Mouse (Mus musculus) adipocyte (in vitro differentiated cells): Measurements from ENCODE around the gene Defb36.
A peak's percentile ranks its signal among the peaks of the same experiment; 100 is the strongest.

Source experiments
- DNase-seq: peaks from one replicate; pipeline ENCODE4 v3.0.0-alpha.2; 2016; ENCODE audit warnings: low spot score

The Defb36 gene

DNA sequence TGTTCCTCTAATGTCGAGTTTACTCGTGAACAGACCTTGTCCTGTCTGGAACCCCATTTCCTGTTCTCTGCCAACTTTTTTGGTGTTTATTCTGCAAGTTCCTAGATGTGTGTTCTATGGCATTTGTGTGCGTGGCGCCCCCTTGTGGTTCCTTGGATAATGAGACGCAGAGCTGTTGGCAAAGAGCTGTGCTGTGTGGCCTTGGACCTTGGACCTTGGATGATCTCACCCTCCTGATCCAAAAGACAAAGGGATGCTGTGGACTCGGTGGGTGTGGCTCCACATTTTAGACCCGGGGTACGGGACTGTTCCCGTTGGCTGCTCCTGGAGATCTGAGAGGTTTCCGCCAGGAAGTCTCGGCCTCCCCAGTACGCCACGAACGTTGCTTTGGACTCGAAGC, at the start of gene Defb36:
Defb36 (plus strand) TSS at position 271 of the 400 bp plus-strand sequence.
- peak; percentile 61 for DNase-seq

DNA sequence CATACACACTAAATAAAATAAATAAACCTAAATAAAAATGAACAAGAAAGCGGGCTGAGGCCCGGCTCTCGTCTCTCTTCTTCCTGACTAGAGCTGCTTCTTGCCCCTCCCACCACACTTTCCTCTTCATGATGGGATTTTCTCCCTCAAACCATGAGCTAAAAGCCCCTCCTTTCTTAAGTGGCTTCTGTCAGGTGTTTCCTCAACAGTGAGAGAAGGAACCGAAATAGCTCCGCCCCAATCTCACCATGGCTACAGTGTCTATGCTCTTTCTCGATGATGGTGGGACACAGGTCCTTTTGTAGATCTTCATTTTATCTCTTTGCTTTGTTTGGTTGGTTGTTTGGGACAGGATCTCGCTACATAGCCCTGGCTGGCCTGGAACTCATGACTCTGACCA, 47.5 kb upstream of the Defb36 start:
- DNase-seq, result no peak

DNA sequence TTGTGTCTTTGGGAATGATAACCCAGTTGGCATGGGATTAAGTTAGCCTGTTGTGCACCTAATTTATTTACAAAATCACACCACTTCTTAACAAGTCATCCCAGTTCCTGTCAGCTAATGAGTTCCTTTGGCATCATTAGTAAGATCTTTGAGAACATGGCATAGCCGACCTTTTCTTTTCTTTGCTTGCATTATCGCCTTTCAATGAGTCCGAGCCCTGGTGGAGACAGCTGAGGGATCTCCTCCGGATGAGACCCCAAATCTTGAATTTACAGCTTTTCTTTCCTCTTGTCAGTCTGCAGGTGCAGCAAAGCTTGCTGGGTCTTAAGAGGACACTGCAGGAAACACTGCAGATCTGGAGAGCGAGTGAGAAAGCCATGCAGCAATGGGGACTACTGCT, 35.1 kb upstream of the Defb36 start, which contains the start of gene Gm17416:
Gm17416 (plus strand) TSS at position 301 of the 400 bp plus-strand sequence.
- DNase-seq, result no peak

DNA sequence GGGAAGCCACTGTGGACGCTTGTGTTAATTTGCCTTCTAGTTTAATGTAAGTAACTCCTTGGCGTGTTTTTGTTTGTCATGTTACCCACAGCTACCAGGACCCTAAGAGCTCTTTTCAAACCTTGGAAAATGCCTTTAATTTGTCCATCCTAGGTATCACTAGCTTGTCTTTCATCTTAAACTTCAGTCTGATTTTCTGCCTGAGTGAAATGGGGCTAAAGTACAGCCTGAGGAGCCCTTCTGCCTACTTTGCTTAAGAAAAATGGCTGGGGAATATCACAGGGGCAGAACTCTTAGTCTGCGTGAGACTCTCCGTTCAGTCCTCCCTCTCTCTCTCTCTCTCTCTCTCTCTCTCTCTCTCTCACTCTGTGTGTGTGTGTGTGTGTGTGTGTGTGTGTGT, 34.2 kb upstream of the Defb36 start:
- no peak for DNase-seq

DNA sequence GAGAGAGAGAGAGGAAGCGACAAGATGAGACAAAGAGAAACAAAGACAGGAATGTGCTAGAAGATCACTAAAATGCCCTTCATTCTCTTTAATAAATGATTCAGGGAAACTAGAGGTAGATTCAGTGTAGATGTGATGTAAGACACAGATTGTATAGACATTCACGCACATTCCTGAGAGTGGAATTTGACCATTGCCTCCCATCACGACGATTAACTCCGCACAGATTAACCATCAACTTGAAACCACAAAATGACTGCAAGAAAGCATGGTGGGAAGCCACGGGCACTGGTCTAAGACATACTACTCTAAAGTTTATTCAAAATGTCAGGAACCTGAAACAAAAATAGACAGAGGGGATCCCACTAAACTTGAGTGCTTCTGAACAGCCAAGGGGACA, 33.8 kb upstream of the Defb36 start:
- no peak for DNase-seq

DNA sequence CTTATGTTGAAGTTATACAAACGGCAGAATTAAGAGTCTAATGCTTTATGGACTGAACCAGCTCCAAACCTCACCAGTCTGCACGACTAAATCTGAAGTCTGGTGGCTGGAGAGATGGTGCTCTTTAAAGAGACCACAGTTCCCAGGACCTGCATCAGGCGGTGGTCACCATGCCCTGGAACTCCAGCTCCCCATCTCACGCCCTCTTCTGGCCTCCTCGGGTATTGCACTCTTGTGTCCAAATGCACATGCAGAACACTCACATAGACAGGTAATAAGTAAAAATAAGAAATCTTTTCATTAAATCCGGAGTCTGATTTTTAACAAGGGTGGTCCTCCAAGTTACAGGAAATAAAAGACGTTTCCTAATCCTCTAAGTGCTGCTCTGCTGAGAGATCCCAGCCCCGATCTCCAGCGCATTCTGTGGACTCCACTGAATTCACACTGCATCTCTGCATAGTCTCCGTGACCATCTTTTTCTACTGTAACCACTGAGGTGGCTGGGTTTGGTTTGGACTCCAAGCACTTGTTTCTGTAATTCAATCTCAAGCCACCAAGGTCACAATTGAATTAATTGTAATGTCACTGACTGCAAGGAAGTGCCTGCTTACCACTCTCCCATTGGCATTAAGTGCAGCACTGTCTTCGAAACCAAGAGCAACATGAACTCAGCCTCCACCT, 31.9 kb upstream of the Defb36 start, which contains the start of gene Defb21:
Defb21 (plus strand) TSS at position 631 of the 681 bp plus-strand sequence.
- no peak for DNase-seq

DNA sequence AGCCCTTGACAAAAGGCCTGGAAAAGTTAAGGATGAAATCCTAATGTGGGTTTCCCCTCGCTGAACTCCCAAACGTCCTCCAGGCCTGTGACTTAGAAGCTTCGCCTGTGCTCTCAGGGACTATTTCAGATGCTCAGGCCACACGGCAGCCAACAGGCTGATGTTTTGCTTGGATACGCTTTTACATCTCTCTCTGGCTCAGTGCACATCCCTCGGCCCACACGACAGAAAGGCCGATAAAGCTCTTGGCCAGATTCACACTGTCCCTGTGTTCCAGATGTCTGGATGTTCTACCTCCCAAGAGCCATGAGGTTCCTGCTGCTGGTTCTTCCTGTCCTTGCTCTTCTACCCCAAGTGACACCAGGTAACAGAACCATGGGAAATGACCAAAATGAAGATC, 30.6 kb upstream of the Defb36 start:
- no peak for DNase-seq

DNA sequence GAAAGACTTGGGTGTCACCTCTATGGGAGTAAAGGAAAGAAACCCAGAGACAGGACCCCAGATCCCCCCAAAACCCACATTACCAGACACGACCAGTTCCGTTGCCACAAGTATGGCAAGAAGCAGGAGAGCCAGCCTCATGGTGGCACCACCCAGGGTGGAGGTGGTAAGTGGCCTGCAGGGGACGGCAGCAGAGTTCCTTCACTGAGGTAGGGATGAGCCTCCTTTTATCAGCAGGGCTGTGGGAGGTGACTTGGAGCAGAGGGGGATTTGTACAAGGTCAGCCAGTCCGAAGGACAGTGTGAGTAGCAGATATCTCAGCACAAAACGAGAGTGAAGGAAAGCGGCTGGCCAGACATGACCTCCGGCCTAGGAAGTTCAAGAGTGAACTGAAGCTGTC, 24.0 kb upstream of the Defb36 start, which contains the start of gene Defb19:
Defb19 (minus strand) TSS at position 206 of the 400 bp plus-strand sequence.
- no peak for DNase-seq

DNA sequence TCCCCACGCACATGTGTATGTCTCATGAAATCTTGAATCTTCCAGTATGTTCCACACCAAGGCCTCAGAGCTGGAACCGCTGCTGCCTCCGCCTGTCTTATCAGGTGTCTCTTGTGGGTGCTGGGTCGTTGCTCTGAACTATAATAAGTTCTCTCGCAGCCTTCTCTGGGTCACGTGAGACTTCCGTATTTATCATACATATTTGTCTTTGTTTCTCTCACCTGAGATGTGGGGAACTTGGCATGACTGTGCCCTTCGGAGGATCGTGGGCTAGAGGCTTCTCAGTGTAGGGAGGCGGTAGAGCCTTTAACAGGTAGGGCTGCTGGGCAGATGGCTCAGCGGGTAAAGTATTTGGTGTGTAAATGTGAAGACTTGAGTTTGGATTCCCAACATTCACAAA, 23.5 kb upstream of the Defb36 start:
- DNase-seq, result no peak

DNA sequence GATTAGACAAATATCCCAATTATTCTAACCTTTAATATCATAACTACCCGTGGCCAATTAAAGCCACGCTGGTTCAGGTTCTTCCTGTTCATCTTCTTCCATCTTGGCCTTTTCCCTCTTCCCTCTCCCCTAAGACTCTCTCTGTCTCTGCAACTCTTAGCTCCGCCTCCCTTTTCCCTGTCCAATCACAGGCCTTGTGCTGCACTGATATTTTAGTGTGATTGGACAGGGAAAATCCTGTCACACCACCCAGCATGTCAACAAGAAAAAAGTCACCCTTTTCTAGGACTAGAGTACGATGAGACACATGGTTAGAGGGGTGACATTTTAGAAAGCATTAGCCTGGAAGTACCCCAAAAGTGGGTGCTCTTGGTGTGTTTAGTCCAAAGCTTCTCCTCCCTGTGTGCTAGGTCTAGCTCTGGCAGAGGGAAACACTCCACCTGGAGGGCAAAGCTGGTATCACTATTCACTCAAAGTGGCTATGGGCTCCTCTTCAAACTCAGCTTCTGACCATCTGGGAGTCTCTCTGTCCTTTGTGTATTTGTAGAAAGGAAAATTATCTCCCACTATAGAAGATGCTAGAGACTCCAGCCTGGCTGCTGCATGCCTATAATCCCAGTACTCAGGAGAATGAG, 17.1 kb upstream of the Defb36 start:
- peak; percentile 28 for DNase-seq

DNA sequence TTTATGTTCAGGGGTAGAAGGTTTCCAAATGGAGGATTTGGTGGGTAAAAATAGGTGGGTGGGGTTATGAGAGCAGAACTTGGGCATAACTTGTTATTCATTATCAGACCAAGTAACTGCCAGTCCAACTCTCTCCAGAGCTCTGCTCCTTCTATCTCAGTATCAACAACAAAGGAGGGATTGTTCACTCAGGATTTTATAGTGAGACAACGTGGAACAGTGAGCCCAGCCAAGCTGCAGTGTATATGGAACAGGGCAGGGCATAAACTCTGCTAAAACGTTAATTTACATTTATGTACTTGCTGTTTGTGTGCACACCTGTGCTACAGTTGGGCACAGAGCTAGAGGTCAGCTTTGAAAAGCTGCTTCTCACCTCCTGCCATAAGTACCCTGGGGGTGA, 15.7 kb upstream of the Defb36 start:
- no peak for DNase-seq

DNA sequence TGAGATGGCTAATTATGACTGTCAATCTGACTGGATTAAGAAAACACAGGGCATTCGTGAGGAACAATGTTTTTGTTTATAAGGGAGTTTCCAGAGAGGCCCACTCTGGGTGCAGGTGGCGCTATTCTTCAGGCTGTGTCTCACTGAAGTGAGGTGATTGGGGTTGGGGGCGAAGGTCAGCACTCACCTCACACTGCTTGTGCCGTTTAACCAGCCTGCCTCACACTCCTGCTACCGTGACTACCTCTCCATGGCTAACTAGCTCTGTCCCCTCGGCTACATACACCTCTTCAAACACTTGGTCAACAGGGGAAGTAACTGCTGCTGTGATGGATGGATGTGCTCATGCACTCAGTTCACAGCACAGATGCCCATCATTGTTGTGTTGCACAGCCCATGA, 15.1 kb upstream of the Defb36 start:
- no peak for DNase-seq

DNA sequence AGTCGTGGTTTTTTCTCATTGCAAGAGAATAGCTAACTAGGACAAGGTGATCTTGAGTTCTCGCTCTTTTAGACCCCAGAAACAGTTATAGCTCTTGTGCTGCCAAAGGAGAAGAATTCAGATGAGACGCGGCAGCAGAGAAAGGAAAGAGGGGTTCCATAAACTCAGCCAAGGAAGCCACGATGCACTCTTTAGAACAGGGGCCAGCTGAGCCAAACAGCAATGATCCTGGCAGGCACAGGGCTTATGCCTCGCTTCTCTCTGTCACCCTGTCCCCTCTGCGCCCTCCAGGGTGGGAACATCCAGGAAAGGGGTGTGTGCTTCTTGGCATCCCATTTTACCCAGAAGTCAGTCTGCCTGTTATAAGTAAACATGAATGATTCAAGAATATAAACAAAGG, 4.8 kb upstream of the Defb36 start, which contains the start of gene Defb45:
Defb45 (minus strand) TSS at position 101 of the 400 bp plus-strand sequence.
- no peak for DNase-seq

DNA sequence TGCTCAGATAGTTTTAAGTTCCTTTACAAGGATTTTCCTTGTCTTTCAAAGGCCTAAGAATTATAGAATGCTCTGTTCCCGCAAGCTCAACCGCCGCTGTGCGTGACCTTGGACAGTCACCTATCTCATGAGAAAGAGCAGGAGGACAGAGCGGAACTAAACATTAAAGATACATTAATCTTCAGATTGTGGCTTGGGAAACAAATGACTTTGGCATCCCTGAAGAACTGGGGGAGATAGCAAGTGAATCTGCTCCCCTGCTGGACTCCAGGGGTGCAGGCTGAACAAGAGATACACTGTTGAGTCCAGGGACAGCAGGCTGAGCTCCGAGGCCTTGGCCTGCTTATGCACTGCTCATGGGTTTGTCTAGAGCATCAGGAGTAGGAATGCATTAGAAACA, 4.1 kb upstream of the Defb36 start:
- DNase-seq, result no peak

DNA sequence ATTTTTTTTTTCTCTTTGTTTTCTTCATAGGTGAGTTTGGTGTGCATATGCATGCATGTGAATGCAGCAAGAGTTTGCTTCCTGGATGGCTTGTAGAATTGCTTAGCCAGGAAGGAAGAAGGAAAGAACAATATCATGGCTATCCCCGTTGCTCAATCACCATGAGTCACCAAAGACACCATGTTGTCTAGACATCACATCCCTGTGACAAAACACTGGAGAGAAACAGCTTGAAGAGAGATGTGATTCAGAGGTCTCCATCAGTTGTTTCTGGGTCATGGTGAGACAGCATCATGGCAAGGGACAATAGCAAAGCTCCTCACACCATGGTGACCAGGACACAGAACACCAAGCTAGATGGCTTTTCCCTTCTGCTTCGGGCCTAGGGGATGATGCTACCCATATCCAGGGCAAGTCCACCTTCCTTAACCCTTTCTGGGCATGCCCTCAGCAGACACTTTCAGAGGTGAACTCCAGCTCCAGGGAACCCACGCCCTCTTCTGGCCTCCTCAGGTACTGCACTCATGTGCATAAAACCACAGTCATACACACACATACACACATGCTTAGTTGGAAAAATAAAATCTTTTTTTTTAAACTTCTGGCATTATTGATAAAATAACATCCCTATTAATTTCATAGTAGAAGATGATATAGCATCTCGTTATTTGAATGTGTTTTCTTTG, 2.7 kb upstream of the Defb36 start:
- no peak for DNase-seq

DNA sequence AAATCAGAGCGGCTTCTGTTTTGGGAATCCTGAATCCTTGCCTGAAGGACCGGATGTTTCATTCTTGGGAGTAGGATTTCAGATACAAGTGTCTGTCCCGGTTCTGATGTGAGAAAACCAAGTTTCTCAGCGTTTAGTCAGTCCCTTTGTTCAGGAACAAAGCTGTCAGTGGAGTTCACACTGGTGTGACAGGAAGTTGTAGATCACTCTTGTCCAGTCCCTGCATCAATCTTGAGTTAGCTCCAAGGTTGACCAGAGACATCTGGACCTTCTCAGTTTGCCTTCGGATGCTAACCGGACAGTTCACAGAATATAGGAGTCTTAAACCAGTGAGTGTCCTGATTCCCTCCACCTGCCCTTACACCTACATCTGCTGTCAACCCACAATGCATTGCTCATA, 3.6 kb downstream of the Defb36 start:
- no peak for DNase-seq

DNA sequence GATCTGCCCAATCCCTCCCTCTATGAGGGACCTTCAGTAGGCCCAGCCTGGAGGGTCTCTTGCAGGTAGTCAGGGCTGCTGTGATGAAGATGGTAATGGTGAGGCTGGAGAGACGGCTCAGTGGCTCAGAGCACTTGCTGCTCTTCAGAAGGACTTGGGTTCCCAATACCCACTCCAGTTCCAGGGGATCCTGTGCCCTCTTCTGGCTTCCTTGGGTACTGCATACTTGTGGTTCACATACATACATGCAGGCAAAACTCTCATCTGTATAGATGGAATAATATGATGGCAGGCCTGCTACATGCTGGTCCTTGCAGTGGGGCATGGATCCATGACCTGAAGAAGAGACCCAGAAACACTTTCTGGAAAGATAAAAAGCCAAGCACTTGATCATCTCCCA, 4.6 kb downstream of the Defb36 start:
- DNase-seq, result no peak

DNA sequence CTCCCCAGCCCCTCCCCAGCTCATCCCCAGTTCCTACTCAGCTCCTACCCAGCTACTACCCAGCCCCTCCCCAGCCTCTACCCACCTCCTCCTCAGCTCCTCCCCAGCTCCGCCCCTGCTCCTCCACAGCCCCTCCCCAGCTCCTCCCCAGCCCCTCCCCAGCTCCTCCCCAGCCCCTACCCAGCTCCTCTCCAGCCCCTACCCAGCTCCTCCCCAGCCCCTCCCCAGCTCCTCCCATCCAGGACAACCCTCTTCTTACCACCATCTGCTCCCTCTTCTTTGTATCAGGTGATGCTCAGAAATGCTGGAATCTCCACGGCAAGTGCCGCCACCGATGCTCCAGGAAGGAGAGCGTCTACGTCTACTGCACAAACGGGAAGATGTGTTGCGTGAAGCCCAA, 8.1 kb downstream of the Defb36 start:
- no peak for DNase-seq

DNA sequence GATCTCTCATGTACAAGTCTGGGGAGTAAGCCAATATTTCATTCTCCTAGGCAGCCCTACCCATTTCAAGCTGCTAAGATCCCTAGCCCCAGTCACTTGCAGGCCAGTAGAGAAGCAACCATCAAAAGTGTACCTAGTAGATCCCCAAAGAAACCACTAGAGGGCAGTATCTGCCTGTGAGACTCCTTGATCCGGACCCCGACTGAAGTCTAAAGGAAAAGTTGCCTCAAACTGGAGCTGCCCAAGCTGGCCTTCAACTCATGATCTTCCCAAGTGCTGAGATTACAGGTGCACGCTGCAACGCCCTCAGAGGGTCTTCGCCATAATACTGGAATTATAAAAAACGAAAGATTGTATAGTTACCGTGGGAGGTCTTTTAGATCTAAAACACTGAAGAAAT, 11.4 kb downstream of the Defb36 start:
- DNase-seq, result peak; percentile 89

DNA sequence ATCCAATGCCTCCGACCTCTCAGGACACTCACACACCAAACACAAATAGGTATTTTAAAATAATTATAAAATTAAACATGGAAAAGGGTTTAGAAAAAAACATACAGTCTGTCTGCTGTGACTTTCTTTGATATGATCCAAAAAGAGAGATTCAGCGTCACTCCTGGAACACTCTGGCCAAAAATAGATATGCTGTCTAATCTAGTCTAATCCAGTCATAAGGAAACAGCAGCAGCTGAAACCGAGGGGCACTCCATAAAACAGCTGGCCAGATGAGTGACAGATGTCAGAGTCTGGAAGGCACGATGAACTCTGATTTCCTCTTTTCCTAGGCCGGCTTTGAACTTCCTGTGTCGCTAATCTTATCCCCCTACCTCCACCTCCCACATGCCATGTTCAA, 12.3 kb downstream of the Defb36 start:
- DNase-seq, result no peak

DNA sequence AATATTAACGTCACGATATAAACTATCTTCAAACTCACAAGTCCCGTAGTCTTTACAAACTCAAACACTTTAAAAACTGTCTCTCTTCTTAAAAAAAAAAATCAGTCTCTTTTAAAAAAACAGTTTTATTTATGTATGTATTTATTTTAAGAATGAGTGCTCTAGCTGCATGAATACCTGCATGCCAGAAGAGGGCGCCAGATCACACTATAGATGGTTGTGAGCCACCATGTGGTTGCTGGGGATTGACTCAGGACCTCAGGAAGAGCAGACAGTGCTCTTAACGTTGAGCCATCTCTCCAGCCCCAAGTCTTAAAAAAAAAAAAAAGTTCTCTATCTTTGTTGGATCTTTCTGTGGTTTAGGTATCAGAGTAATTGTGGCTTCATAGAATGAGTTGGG, 13.2 kb downstream of the Defb36 start:
- DNase-seq, result peak; percentile 28

DNA sequence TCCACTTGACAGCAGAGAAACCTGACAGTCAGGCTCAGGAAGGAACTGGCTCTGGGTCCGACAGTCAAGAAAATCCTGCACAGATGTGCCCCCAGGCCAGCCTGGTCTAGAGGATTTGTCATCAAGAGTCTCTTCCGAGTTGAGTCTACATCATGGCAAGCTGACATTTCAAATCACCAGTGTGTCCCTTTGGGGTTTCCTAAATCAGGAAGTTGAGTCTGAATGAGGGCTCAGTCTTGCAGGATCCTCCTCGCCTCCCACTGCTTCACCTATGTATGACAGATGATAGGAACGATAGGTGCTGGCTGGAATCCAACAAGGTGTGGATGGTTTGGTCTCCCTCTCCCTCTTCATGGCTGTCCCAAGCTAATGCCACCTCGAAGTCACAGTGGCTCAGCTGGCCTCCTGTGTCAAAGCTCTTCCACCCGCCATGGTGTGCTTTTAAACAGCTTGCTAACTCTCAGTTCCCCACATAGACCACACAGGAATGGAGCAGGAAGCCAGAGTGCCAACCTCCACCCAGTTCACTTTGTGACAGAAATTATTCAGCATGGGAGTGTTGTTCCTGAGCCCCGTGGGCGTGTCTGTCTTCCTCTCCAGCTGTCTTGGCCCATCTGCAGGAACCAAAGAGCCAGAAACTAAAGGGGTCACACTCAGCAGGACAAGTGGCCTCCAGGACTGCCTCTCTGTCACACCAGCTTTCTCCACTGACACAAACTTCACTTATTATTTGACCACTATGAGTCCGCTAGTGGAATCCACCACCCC, 16.4 kb downstream of the Defb36 start:
- peak; percentile 70 for DNase-seq
